ENCODE assay signal across 8 mouse cellular contexts in the genomic region with DNA sequence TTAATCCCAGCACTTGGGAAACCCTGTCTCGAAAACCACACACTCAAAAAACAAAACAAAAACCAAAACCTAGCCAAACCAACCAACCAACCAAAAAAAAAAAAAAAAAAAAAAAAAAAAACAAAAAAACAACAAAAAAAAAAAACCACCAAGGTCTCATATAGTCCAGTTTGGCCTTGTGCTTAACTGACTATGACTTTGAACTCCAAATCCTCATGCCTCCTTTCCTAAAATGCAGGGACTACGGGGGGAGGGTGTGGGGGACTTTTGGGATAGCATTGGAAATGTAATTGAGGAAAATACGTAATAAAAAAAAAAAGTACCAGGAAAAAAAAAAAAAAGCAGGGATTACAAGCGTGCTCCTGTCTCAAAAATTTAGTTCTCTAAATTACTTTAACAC. TPM values are rescaled to one million over a fixed set of nuclear protein-coding genes. Genes with fewer than 3 reads are reported as not detected.
A peak's percentile ranks its signal among the peaks of the same experiment; 100 is the strongest.
DNase-seq lines count a peak whose midpoint lies in the region; ATAC-seq and TF ChIP-seq lines count a peak whose summit lies in the region.

No protein-coding gene starts in this region.

- H3K4me1 ChIP-seq in heart, embryonic 15.5 days (replicated peaks), result 0 out of 2 replicates have a peak, but pooled peaks cover 4% of the 10 kb centered on the region
- H3K4me1 ChIP-seq in G1E (ENCODE audit: insufficient read depth, low read depth, low read length), result peaks cover 37% of the 10 kb centered on the region
- peaks cover 2% of the 10 kb centered on the region; the same call in 1 of the 2 replicates for H3K4me1 ChIP-seq in hindbrain, embryonic 12.5 days
- peaks cover 3% of the 10 kb centered on the region; the same call in 1 of the 2 replicates for H3K4me1 ChIP-seq in midbrain, embryonic 11.5 days (ENCODE audit: control insufficient read depth, insufficient read depth, low read length)

- H3K36me3 ChIP-seq in heart, embryonic 15.5 days, result no peaks in the 10 kb centered on the region
- H3K36me3 ChIP-seq in G1E (replicated peaks), result peaks cover 7% of the 10 kb centered on the region
- no peaks in the 10 kb centered on the region; the same call in 1 of the 2 replicates for H3K36me3 ChIP-seq in hindbrain, embryonic 12.5 days
- H3K36me3 ChIP-seq in midbrain, embryonic 11.5 days (ENCODE audit: control insufficient read depth, insufficient read depth, low read length), result no peaks in the 10 kb centered on the region

- peak overlapping the region; percentile 63 for H3K4me2 ChIP-seq in heart, embryonic 15.5 days
- peak overlapping the region; percentile 43 for H3K4me2 ChIP-seq in hindbrain, embryonic 12.5 days (replicated peaks)
- H3K4me2 ChIP-seq in midbrain, embryonic 11.5 days, result peak overlapping the region; percentile 34; the same call in 1 of the 2 replicates

- ATAC-seq in heart, embryonic 15.5 days (replicated peaks; ENCODE audit: insufficient number of reproducible peaks, insufficient read depth, low FRiP score, low read depth), result no peak
- ATAC-seq in G1E (ENCODE audit: extremely low read depth, insufficient number of reproducible peaks, low FRiP score, poor library complexity, severe bottlenecking), result no peak
- peak; percentile 12; the same call in 1 of the 2 replicates for ATAC-seq in hindbrain, embryonic 12.5 days (ENCODE audit: low FRiP score)
- peak; percentile 20; the same call in 1 of the 2 replicates for ATAC-seq in midbrain, embryonic 11.5 days (ENCODE audit: low FRiP score)
- no peak for ATAC-seq in monocyte, adult 5-6 weeks (replicated peaks; ENCODE audit: insufficient number of reproducible peaks, low FRiP score, low TSS enrichment, poor library complexity, severe bottlenecking)

- no peaks in the 10 kb centered on the region for H3K27me3 ChIP-seq in heart, embryonic 15.5 days
- H3K27me3 ChIP-seq in G1E (ENCODE audit: insufficient read depth, low read length), result no peaks in the 10 kb centered on the region
- H3K27me3 ChIP-seq in hindbrain, embryonic 12.5 days, result no peaks in the 10 kb centered on the region
- no peaks in the 10 kb centered on the region for H3K27me3 ChIP-seq in midbrain, embryonic 11.5 days (ENCODE audit: control insufficient read depth, insufficient read depth, low read length)

- WGBS in heart, embryonic 15.5 days, result 16% methylated on average over 4 of the region's 4 CpGs
- 14% methylated on average over 4 of the region's 4 CpGs for WGBS in hindbrain, embryonic 12.5 days
- 23% methylated on average over 4 of the region's 4 CpGs for WGBS in midbrain, embryonic 11.5 days

- intact Hi-C loops in heart, postnatal 14 days (cut with DNase I), result no loop called here

- H3K9ac ChIP-seq in heart, embryonic 15.5 days, result peak overlapping the region; percentile 94; the same call in 1 of the 2 replicates
- peak overlapping the region; percentile 93; the same call in 1 of the 2 replicates for H3K9ac ChIP-seq in hindbrain, embryonic 12.5 days
- H3K9ac ChIP-seq in midbrain, embryonic 11.5 days (ENCODE audit: low read length), result peak overlapping the region; percentile 39; the same call in 1 of the 2 replicates

- H3K9me3 ChIP-seq in heart, embryonic 15.5 days (replicated peaks), result no peaks in the 10 kb centered on the region
- H3K9me3 ChIP-seq in G1E (replicated peaks), result no peaks in the 10 kb centered on the region
- H3K9me3 ChIP-seq in hindbrain, embryonic 12.5 days (replicated peaks), result no peaks in the 10 kb centered on the region
- no peaks in the 10 kb centered on the region for H3K9me3 ChIP-seq in midbrain, embryonic 11.5 days (ENCODE audit: control insufficient read depth, low read length)

- H3K27ac ChIP-seq in heart, embryonic 15.5 days, result peak overlapping the region; percentile 91; the same call in 1 of the 2 replicates
- H3K27ac ChIP-seq in hindbrain, embryonic 12.5 days, result no peak overlapping the region
- no peak overlapping the region for H3K27ac ChIP-seq in midbrain, embryonic 11.5 days (ENCODE audit: low read depth, low read length)

- no peak for TF ChIP-seq CTCF in G1E (IDR thresholded peaks at IDR 0.05; ENCODE audit: low read depth, low read length)

- DNase-seq in heart, postnatal 14 days, result no peak
- no peak for DNase-seq in G1E (ENCODE audit: low spot score)
- DNase-seq in midbrain, embryonic 11.5 days (ENCODE audit: low spot score, missing footprints), result no peak
- DNase-seq in spleen, postnatal 14 days (ENCODE audit: low spot score in 2 of 2), result no peak
- DNase-seq in cerebellum, adult 9-10 months, result no peak

- H3K4me3 ChIP-seq in heart, embryonic 15.5 days, result peak overlapping the region; percentile 98
- peak overlapping the region; percentile 91 for H3K4me3 ChIP-seq in G1E (ENCODE audit: low read depth, low read length)
- H3K4me3 ChIP-seq in hindbrain, embryonic 12.5 days, result peak overlapping the region; percentile 89
- H3K4me3 ChIP-seq in midbrain, embryonic 11.5 days (ENCODE audit: low read depth, low read length), result peak overlapping the region; percentile 90

RNA-seq across cellular contexts. Expression of gene Ambra1, which starts 0.4 kb away (rescaled TPM):
- 8.6 and 12.0 TPM in 2 replicates for polyA plus RNA-seq in heart, embryonic 15.5 days (2015; fragmentation: Nextera tagmentation; extraction: Ambion mirVana)
- total RNA-seq in heart, postnatal 14 days (2021), result 10 to 100 TPM; 19.4 to 19.6 TPM
- total RNA-seq in G1E (2014; fragmentation: Nextera tagmentation), result 64.0 and 65.8 TPM in 2 replicates
- 13.2 and 14.3 TPM in 2 replicates for total RNA-seq in G1E (2017)
- polyA plus RNA-seq in G1E (2012), result 29.8 and 30.5 TPM in 2 replicates
- polyA plus RNA-seq in hindbrain, embryonic 12.5 days (2016; fragmentation: Nextera tagmentation; extraction: Ambion mirVana), result 24.8 and 25.0 TPM in 2 replicates
- 17.9 and 19.1 TPM in 2 replicates for polyA plus RNA-seq in midbrain, embryonic 11.5 days (2014; fragmentation: Nextera tagmentation; extraction: Ambion mirVana)
- 18.2 to 32.2 TPM (median 24.0 TPM) in 3 replicates for total RNA-seq in monocyte, adult 5-6 weeks (2017)

RNA-seq across cellular contexts. Expression of gene Harbi1, which starts 18.9 kb away (rescaled TPM):
- 12.1 and 12.2 TPM in 2 replicates for polyA plus RNA-seq in heart, embryonic 15.5 days (2015; fragmentation: Nextera tagmentation; extraction: Ambion mirVana)
- 1 to 10 TPM; 5.3 to 5.8 TPM for total RNA-seq in heart, postnatal 14 days (2021)
- total RNA-seq in G1E (2014; fragmentation: Nextera tagmentation) (14.8 and 17.0 TPM in 2 replicates), G1E (2017) (14.8 and 15.2 TPM in 2 replicates)
- 1.2 and 2.9 TPM in 2 replicates for polyA plus RNA-seq in G1E (2012)
- 20.9 and 25.0 TPM in 2 replicates for polyA plus RNA-seq in hindbrain, embryonic 12.5 days (2016; fragmentation: Nextera tagmentation; extraction: Ambion mirVana)
- polyA plus RNA-seq in midbrain, embryonic 11.5 days (2014; fragmentation: Nextera tagmentation; extraction: Ambion mirVana), result 18.0 and 19.9 TPM in 2 replicates
- 8.9 to 12.1 TPM (median 12.1 TPM) in 3 replicates for total RNA-seq in monocyte, adult 5-6 weeks (2017)

RNA-seq across cellular contexts. Expression of gene Atg13, which starts 19.2 kb away (rescaled TPM):
- 21.6 and 26.3 TPM in 2 replicates for polyA plus RNA-seq in heart, embryonic 15.5 days (2015; fragmentation: Nextera tagmentation; extraction: Ambion mirVana)
- total RNA-seq in heart, postnatal 14 days (2021), result 10 to 100 TPM; 38.9 to 40.8 TPM
- total RNA-seq in G1E (2014; fragmentation: Nextera tagmentation), result 30.9 and 34.8 TPM in 2 replicates
- total RNA-seq in G1E (2017), result 5.9 and 8.5 TPM in 2 replicates
- polyA plus RNA-seq in G1E (2012), result 21.0 and 22.2 TPM in 2 replicates
- polyA plus RNA-seq in hindbrain, embryonic 12.5 days (2016; fragmentation: Nextera tagmentation; extraction: Ambion mirVana), result 36.1 and 40.3 TPM in 2 replicates
- polyA plus RNA-seq in midbrain, embryonic 11.5 days (2014; fragmentation: Nextera tagmentation; extraction: Ambion mirVana), result 32.5 and 34.0 TPM in 2 replicates
- total RNA-seq in monocyte, adult 5-6 weeks (2017), result 5.1 to 10.8 TPM (median 9.8 TPM) in 3 replicates

Comparison
In these comparisons a context has a peak if more than half of its experiments do, and no peak if none do; other contexts are left out.
1. ATAC-seq: peak in hindbrain, embryonic 12.5 days (single experiment) and midbrain, embryonic 11.5 days (single experiment); none in heart, embryonic 15.5 days (single experiment), G1E (single experiment) and monocyte, adult 5-6 weeks (single experiment).
2. H3K9ac ChIP-seq: peak in every context shown above with its lines; median percentile 94 in heart, embryonic 15.5 days; 93 in hindbrain, embryonic 12.5 days; 39 in midbrain, embryonic 11.5 days.
3. Peak in every context shown above with its lines, with median percentiles within 50 percentile points of each other: H3K4me2 ChIP-seq and H3K4me3 ChIP-seq.